Mouse (Mus musculus) R1 (cell line): Measurements from ENCODE around the gene Arsb.

Experiments used
- DNase-seq: peaks from one replicate; pipeline ENCODE4 v3.0.0-alpha.2; 2018; ENCODE audit warnings: low read depth, low spot score

Gene Arsb

DNA sequence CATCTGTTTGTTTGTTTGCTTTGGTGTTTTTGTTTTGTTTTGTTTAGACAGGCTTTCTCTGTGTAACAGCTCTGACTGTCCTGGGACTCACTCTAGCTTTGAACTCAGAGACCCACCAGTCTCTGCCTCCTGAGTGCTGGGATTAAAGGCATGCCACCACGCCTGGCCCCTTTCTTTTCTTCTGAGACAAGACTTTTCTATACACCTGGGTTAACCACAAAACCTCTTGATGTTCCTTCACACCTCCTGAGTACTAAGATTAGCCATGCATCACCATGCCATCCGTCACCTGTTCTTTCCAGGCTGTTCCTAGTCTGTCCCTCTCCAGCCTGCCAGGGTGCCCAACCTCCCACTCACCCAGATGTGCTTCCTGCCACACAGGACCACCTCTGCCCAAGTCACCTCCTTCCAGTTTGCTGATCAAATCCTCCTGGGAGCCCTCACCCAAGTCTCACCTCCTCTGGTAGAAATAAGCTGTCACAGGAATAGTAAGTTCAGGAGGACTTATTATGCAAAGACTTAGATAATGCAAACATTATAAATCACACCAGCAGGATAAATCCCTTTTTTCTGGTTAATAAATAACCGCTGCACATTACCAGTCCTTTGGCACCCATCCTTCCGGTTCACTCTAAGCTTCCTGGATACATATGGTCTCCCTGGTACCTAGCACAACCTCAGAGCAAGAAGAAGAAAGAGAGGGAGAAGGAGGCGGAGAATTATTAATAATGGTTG lies 150.6 kb downstream of the Arsb start:
- no peak for DNase-seq

DNA sequence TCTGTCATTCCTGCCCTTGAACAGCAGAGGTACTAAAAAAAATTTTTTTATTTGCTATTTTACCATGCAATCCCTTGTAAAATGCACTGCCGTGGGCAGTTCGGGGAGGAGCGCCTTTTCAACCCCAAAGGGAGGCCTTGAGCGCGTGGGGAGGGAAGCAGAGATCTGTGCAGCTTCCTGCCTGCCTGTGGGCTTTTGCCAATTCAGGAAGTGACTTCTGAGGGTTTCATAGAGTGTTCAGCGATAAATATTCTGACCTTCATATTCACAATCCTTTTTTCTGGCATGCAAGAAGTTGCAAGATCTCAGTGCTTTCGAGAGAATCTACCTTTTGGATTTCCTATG lies 151.1 kb downstream of the Arsb start:
- no peak for DNase-seq

DNA sequence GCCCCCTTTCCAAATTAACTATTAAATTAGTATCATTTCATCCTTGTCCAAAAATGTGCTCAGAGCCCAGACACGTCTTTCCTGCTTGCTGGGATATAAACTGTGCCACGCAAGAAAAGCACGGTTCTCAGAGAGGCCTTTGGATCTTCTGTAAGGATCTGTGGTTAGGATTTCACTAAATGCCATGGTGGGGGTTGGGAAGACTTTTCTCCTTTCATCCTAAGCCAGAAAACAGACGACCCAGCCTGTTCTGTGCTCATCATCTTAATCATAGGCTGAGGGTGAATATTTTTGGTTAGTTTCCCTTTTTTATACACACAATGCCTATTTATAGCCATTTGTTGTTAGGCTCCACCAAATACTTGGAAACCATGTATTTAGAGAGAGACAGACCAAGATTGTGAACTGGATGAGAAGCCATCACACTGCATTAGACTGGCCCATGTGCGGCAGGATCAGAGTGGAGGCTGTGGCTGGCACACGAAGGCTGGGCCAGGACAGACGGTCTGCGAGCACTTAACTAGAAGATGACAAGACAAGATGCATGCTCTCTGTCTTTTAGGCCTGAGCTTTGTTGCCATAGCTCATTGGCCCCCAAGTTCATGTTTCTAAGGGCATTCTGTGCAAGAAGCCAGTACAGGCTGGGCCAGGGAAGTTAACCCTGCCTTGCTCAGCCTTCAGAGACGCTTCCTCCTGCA lies 153.5 kb downstream of the Arsb start:
- no peak for DNase-seq

DNA sequence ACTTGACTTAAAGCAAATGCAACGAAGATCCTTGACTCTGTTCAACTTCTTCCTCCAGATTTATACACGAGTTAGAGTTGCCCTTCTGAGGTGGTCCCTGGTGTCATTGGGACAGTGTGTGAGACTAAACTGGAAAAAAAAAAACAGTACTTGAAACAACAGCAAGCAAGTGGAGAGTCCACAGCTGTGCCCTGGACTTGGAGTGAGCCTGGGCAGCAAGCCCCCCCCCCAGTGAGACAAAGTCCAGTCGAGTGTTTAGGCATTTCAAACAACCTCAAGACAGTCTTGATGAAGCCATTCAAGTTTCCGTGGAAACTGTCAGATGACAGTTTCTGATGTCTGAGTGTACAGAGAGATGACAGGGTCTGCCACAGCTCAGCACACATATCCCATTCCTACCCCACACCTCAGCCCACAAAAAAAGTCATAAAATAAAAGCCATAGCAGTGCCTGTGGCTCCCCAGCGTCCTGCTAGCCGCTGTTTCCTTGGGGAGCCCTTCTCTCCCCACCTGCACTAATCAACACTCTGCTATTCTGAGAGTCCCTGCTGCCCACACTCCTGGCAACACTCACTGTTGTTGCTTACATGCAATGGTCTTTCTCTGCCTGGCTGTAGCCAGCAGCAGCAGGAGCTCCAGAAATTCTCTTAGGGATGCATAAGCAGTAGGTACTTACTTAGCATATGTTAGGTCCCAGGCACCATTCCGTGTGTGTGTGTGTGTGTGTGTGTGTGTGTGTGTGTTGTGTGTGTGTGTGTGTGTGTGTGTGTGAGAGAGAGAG lies 159.3 kb downstream of the Arsb start:
- no peak for DNase-seq

DNA sequence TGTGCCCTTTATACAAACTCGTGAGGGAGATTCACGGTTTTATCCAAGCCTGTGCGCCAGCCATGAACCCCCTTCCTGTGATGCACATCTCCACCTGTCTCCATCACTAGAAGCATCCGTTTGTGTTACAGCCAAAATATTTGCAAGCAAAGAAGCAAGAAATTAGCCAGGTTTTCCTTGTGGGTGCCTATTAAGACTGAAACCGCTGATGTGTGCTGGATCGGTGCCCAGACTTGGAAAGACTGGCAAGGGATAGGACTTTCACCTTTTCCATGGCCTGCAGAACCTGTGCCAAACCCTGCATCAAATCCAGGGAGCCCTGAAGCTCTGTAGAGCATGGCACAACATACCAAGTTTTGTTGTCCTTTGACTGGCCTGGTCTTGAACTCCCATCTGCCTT lies 165.0 kb downstream of the Arsb start:
- no peak for DNase-seq

DNA sequence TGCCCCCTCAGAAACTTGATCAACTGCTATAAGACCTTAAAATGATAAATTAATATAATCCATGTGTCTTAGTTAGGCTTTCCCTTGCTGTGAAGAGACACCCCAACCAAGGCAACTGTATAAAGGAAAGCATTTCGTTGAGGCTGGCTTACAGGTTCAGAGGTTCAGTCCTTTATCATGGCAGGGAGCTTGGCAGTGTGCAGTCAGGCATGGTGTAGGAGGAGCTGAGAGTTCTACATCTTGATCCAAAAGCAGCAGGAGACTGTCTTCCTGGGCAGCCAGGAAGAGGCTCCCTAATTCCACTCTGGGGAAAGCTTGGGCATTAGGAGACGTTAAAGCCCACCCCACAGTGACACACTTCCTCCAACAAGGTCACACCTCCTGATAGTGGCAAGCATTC lies 166.7 kb downstream of the Arsb start:
- no peak for DNase-seq

DNA sequence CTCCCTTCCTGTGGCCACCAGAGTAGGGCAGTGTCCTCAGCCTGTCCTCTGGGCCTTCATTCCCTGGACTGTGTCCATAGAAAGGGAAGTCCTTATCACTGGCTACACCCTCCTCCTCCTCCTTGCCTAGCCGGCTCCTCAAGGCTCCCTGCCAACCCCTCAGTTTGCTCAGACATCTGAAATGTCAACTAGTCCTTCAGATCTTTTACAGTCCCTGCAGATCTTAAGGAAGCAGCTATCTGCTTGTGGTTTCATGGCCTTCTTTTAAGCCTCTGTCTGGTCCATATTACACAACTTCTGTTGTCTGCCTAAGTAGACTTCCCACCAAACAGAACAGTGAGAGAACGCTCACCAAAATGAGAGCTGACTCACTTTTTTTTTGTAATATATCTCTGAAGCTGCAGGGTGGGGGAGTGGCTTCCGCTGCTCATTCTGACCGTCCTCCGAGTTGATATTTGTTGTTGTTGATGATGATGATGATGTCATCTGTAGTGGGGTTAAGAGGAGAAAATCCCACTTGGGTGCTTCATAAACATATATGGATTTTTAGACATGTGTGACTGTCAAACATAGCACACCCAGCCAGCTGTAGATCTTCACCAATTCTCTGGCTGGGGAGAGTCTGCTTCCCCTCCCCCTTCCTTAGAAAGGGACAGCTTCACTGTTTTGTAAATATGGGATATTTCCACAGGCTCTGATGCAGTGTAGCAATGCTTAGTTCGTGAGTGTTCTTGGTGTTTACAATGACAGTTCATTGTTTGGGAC lies 168.1 kb downstream of the Arsb start:
- DNase-seq = no peak

DNA sequence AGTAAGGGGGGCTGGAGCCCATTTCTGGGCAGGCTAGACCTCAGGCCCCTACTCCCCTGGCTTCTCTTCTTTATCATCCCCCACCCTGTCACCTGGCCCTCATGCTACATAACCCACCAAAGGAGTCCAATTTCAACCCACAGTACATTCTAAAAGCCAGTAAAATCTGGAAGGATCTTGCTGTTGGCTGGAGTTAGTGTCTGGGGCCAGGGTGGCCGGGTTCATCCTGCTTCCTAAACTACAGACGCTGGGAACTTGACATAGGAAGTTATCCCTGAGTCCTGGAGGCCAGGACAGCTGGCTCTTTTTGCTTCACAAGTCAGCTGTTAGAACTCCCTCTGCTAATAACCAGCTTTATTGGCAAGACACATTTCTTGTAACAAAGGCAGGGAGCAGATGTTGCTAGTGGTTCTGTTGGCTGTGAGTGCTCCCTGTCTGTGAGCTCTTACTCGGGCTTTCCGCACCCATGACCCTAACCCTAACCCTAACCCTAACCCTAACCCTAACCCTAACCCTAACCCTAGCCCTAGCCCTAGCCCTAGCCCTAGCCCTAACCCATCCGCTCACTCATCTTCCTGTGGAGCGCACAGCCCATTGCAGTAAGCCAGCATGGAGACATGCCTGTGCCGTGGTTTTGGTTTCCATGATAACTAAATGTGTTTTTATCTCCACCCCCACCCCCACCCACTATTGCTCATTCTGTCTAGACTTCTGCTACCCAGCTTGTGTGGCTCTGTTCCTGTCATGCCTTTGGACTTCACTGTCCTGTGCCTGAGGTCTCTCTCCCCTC lies 169.5 kb downstream of the Arsb start:
- no peak for DNase-seq

DNA sequence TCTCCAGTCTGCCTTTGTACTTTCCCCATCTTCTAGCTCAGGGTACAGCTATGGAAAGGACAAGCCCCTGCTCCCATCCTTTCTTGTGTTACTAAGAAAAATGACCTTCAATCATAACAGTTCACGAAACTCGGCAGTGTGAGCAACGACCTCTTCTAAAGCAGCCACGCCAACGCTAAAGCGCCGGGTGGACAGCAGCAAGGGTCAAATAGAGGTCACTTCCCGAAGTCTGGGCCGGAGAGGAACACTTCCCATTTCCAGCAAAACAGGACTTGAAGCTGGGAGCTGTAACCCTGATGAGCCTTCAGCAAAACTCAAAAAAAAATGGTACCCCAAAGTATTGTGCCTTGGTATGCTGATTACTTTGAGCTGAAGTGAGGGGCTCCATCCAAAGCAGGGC lies 179.6 kb downstream of the Arsb start:
- no peak for DNase-seq

DNA sequence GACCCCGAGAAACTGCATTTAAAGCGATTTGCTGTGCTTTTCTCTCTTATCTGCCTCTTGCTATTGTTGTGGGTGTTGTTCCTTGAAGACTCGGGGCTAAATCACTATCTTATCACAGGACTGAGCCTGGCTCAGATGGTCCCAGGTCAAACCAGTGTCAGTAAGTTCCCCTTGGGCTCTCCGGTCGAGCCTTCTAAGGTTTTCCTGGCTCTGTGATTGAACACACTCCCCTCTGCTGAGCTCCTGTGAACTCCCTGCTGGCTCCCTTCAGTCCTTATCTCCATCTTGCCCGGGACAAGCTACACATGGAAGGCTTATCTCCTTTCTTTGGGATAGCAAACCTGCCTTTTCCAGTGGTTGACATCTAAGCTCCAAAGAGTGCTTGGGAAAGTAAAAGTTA lies 180.1 kb downstream of the Arsb start:
- no peak for DNase-seq

DNA sequence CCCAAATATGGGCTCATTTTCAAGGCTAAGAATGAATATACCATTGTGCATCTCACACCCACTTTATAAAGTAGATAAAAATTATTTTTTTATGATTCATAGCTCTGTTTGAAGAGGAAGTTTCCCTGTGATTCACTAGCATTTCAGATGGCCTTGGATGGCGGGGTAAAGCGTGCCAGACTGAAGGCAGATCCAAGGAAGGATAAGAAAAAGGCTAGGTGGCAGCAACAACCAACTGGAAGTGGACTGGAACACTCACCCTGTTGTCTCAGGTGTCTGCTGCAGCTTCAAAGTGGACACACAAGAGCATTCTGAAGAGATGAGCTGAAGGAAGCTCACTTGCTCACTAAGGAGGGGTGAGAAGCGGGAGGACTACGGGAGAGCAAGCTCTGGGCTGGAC lies 181.0 kb downstream of the Arsb start:
- DNase-seq = no peak

DNA sequence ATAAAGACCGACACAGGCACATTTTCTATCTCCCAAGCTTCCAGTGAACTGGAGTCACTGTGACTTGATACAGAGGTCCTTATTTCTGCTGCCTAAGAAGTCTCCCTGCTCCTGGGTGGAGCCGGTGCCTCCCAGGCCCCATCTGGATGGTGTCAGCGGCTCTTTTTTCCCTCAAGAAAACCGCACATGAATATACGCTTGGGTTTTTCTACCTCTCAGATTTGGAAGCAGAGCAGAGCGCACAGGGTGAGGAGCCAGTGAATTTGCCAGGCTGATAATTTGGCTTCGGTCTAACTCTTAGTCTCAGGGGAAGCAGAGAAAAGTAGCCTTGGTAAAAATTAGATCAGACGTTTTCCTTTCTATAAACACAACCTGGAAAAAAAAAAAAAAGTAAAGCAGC lies 186.5 kb downstream of the Arsb start:
- no peak for DNase-seq

DNA sequence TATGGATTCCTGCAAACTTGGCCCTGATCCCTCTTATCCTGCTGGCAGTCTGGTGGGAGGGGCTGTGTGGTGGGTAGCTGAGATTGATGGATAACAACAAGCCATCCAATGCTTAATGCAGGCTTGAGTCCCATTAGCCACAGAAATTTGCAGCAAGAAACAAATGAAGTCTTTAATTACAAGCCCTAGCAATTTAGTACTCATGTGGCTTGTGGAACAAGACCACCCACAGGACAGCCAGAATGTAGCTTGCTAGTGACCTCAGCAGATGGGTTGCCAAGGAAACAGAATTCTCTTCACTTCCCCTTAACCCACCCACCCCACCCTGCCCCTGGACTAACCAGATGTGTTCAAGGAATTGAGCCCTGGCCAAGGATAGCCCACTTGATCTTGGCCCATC lies 194.8 kb downstream of the Arsb start:
- DNase-seq = no peak

DNA sequence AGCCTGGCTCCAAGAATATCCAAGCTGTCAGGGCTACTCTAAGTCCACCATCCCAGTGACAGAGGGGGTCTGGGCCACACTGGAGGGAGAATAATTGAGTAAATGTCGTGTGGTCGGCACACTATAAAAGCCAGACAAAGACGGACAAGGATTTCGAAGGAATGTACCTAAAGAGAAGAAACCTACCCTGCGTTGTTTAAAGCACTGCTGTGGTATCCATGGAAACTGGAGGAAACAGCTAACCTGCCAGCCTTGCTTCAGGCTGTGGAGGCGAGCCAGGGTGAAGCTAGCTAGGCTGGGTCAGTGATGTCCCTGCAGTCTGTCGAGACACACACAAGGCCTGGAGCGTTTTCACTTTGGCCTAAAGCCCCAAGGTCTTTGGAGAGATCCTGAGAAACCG lies 195.7 kb downstream of the Arsb start:
- peak; percentile 51 for DNase-seq

DNA sequence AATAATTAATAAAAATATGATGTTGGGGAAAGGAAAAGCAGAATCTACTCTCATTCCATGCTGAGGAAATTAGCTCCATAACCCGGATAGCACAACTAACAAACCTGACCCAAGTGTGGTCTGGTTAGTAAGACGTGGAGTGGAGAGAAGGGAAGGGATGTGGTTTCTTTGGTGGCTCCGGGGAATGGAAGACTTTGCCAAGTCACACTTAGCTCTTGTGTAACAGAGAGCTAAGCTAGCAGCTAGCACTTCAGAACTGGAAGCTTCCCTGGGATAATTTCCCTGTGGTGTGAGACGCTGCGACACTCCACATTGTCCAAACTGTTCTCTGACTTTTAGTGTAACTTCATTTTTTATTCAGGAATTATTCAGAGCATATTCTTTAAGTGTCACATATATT lies 198.7 kb downstream of the Arsb start:
- DNase-seq = no peak

DNA sequence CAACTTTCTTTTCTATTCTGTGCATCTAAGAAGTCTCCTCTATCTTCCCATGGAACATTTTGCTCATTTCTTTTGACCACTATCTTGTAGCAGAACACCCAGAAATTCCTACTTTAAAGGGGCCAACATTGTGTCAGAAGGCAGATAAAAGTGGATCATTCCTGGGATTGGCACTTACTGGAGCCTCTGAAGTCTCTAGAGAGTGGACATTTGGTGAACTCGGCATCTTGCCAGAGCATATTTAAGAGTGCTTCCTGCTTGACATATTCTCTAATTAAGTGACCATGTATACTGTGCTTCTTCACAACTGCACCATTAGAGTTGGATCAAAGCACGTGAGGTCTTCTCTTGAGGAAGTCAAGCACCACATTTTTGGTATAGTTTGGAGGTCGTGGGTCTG lies 201.0 kb downstream of the Arsb start:
- DNase-seq = no peak

DNA sequence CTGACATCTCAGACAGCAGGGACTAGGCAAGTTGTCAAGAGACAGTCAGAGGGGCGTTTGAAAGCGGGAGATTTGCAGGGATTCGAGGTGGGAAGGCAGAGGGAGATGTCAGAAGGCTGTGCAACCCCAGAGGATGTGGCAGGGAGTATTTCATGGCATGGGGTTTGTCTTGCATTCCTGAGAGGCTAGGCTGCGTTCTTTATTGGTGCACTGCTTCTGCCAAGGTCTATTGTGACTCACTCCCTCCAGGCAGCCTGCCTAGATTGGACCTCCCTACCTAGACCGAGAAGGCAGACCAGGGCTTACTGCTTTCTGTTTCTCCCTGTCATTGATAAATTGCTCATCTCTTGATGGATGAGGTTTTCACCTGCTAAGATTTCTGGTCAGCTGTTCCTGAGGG lies 204.2 kb downstream of the Arsb start:
- no peak for DNase-seq

DNA sequence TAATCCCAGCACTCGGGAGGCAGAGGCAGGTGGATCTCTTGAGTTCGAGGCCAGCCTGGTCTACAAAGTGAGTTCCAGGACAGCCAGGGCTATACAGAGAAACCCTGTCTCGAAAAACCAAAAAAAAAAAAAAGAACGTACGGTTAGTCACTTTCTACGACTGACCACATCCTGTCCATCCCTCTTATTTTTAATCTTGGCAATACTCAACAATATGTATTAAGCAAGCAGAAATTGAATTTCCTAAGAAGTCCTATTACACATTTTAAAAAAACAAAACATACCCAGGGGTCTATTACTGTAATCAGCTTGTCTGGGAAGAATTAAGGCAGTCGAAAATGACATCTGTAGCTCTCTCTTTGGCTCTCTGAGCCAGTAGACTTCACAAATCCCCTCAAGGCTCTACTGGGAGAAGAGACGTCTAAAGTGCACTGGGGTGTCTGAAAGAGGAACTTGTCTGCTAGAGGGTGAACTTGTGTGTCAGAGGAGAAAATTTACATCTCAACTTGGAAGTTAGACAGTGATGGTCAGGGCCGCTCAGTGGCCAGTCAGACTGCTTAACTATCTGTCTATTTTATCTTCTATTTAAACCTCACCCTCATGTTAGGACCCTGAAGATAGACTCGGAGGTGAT lies 205.6 kb downstream of the Arsb start:
- DNase-seq = no peak

DNA sequence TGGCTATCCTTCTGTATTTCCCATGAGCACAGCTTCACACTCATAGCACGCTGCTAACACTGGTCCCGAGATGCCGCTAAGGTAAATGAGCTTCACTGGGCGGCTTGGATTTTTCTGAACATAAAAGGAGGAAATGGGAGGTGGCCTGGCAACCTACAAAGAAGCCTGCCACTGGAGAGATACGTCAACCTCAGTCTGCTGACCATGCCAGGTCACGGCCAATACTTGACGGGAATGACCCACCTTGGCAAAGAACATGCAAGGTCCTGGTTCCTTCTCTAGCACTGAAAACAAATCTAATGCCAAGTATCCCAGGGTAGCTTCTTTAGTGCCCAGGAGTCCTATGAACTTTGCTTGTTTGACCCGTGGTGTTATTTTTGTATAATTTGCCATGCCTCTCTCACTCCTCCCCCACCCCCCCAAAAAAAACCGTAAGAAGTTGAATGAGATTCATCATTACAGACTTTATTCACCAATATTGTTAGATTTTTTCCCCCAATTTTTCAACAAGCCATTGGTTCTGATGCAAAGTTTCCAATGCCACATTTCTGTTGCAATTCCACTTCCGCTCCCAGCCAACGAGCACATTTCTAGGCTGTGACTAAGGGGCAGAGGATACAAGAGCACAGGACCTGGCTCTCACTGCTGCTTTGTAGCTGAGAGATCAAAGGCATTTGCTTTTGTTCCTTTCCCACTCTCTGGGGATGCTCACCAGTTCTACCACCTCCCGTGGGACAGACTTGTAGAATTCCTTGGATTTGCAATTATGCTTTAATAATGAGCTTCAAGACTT lies 207.5 kb downstream of the Arsb start:
- no peak for DNase-seq

DNA sequence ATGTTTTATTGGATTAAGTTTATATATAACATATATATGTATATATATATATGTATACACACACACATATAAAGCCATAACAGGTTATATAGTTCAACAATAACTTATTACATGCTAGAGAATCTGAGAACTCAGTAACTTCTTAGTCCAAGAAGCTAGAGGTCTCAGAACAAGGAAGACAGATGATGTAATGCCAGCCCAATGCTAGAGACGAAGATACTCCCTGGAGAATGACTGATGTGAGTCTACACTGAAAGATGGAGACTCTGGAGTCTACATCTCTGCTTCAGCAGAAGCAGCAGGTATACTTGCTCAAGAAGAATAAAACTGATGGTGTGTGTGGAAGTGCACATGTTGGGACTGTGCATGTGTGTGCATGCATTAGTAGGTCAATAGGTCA lies 208.3 kb downstream of the Arsb start:
- DNase-seq = no peak
